Mouse (Mus musculus) testis, postnatal 10 days (tissue): ENCODE measurements at regions not wholly inside any gene's neighbourhood (a gene's known extent, or its start where the extent isn't known, plus 50 kb on each side); places are given as distances from the start of the nearest gene placed in this dataset.

ENCODE experiments used
- DNase-seq: peaks from one replicate; pipeline ENCODE4 v3.0.0; 2021; ENCODE audit warnings: low spot score

DNA sequence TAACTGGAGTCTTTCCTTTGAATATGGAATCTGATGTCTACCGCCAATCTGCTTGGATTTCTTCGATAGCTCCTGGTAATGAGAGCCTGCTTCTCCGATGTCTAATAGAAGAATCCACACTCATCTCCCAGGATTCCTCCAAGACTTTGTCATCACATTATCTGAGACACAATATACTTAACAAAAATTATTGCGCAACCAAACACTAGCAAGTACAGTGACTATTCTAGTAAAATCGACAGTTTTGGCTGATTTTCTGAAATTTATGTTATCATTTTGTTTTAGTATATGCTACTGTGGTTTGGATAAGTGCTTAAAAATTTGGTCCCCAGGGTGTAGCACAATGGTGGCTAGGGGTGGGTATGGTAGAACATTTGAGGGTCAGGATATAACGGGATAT, 266.5 kb downstream of the Gm5447 start:
- no peak for DNase-seq

DNA sequence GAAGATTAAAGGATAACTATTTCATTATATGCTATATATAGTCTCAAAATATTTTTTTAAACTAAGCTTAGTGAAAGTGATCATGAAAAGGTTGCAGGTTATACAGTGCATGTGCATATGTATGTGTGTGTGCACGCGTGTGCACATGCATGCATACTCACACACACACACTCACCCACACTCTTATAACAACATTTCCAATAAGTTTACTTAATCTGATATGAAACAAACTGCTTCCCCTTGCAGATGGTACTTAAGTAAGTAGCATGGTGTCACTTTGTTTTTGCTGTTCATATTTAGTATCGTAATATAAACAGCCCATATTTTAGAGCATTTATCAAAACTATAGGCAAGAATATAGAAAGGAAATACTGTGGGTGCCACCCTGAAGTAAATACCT, 275.0 kb downstream of the Gm5447 start:
- DNase-seq: no peak

GRCm38 (mm10) chr13:31249525-31249924, 275.5 kb downstream of the Gm5447 start:
- DNase-seq: no peak

- DNase-seq: no peak
Measured at GRCm38 (mm10) chr13:31254016-31254415, 280.0 kb downstream of the Gm5447 start.

- DNase-seq: no peak
Measured at GRCm38 (mm10) chr13:31254744-31255143, 280.7 kb downstream of the Gm5447 start.

DNA sequence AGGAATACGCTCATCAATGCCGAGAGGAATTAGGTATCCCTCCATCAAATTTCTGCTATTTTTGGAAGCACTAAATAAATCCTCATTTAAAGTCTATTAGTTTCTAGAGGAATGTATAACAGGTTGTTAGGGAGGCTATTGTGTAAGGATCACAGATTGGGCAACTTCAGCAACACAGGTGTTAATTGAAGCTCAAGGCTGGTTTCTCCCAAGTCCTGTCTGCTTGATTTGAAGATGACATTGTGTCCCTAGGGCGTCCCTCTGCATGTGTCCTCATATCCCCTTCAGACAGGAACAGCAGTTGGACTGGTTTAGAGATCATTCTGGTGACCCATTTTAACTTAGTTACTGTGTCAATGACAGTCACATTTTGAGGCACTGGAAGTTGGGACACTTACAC, 281.5 kb downstream of the Gm5447 start:
- DNase-seq: no peak

DNA sequence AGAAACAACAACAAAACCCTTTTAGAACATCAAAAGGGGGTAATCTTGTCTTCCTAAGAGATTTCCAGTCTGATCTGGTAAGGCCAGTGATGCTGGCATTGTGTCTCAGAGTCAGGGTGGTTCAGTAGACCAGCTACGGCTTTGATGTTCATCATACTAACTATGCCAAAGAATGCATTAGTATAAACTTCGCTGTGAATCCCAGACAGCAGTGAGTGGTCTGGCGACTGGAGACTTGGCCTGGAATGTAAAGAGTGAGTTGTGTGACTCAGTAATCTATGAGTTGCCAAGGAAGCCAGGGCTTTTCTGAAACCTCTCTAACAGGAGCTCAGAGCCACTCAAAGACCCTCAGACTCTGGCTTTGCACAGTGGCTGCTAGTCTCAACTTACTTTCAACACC, 288.1 kb upstream of the Foxq1 start:
- no peak for DNase-seq

DNA sequence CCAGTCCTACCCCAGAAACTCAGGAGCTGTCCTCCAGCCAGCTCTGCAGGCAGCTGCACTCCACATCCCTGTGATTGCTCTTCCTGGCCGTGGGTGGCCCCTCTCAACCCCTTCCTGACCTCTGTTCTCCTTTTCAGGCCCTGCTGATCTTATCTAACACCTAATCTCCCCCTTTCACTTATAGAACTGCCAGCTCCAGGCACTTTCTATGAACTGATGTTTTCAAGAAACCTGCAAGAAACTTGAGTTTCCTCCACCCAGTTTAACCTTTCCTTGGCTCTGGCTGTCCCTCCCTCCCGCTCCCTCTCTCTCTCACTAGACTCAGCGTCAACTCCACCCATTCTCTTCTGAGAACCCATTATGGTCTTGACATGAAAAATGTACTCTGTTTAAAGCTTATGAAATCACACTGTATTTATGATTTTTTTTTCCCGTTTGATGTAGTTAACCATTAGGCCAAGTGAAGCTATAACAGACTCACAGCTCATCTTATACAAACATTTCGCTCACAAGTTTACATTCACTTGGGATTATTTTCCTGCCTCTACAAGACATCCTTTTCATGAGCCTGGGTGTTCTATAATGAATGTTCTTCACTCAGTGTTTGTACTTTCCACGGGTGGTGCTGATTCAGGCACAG, 279.8 kb upstream of the Foxq1 start:
- no peak for DNase-seq

DNA sequence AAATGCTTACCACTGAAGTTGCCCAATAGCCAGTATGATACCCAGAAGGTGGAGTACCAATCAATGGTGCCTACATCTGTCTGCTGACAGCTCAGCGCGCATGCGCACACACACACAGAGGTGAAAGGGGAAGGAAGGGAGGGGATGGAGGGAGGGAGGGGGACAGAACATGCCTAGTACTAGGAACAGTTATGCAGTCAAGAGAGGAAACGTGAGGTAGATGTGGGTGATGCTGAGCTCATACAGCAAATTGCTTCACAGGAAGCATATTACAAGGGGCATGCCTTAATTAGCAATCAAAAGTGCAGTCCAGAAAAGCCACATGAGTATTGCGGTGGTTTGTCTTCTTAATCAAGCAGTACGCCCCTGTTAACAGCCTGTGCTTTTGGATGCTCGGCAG, 265.3 kb upstream of the Foxq1 start:
- no peak for DNase-seq

- no peak for DNase-seq
Measured at GRCm38 (mm10) chr13:31292584-31293387, 263.1 kb upstream of the Foxq1 start.

DNA sequence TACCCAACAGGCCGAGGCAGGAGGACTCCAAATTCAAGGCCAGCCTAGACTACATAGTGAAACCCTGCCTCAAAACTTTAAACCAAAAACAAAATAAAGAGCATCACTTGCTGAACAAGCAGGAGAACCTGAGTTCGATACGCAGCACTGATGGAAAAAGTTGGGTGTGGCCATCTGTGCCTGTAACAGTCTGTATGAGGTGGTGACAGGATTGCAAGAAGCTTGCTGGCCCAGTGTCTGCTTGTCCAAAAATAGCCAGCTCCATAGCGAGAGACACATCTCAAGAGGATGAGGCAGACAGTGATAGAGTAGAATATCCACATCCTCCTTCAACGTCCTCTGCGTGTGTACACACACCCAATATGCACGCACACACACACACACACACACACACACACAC, 261.9 kb upstream of the Foxq1 start:
- DNase-seq: no peak

GRCm38 (mm10) chr13:31303194-31303593, 252.7 kb upstream of the Foxq1 start:
- no peak for DNase-seq

DNA sequence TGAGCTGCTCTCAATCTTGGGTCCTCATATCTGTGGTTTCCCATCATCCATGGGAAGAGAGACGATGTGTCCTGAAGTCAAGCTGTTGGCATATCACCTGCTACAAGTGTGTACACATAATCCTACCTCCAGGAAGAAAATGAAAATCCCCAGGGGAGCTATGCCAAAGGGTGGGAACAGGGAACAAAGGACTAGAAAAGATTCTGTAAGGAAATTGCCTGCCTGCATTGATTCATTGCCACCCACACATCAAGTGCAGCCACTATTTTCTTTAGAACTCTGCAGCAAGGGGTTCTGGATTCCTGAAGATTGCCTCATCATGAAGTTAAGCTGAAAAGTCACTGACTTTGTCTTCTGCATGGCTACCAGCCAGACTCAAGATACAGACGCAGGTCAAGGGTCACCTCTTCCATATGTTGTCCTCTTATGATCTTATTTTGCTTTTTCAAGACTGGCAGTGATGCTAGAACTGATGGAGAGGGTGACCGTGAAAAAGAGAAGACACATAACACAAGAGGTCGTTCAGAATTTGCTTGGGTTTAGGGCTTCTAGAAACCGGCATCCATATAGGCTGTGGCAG, 251.6 kb upstream of the Foxq1 start:
- no peak for DNase-seq

DNA sequence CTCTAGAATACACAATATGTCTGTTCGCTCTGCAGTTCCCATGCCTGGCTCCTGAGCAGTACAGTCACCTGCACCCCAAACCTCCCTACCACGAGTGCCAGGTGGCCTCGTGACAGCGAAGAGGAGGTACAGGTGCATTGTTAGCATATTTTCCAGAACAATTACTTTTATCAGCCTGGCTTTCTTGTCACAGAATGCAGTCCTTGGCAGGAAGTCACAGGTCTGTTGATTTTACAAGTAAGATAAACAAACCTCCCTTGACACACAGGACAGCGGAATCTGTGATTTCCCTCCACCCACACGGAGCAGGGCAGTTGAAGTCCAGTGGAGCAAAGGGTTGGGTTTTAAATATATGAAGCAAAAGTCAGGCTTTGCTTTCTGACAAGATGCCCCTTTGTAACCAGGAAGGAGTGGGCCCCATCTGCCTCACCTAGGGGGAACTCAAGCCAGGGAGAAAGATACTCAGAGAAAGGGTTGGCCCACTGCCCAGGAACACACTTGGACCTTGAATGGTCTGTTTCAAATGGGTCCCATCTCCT, 246.8 kb upstream of the Foxq1 start:
- peak; percentile 49 for DNase-seq

GRCm38 (mm10) chr13:31312772-31313171, 243.2 kb upstream of the Foxq1 start:
- DNase-seq: no peak

- DNase-seq: no peak
Measured at GRCm38 (mm10) chr13:31313821-31314220, 242.1 kb upstream of the Foxq1 start.

DNA sequence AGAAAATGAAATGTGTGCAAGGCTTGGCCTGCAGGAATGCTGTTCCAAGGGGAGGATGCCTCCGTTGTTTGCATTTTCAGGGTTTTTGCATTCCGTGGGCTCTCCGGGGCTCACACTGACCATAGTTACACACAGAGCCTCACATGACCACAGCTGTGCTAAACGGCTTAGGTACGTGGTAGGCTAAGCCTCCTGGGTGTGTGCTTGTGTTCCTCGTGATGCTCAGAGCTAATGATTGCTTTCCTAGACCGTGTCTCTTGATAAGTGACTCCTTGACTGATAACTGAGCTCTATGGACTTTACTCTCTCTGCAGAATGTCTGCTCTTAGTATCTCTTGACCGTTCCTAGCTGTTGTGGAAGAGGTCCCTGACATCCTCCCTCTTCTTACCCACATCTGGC, 238.9 kb upstream of the Foxq1 start:
- DNase-seq: no peak

GRCm38 (mm10) chr13:31318008-31318407, 237.9 kb upstream of the Foxq1 start:
- DNase-seq: no peak

DNA sequence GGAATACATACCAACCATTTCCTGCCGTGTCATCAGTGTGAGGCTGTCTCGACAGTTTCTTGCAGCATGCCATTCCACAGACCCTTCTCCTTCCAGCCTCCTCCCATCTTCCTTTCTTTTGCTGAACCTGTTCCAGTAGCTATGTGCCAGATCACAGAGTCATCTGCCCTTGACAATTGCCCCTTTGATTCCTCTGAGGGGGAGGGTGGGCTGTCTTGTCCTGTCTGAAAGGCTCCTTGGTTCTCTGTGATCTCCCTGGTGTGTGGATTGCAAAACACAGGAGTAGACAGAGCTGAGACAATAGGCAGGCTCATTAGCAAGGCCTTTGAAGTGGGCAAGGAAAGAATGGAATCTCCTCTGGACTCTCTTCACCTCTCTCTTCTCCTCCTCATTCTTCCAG, 234.5 kb upstream of the Foxq1 start:
- no peak for DNase-seq

DNA sequence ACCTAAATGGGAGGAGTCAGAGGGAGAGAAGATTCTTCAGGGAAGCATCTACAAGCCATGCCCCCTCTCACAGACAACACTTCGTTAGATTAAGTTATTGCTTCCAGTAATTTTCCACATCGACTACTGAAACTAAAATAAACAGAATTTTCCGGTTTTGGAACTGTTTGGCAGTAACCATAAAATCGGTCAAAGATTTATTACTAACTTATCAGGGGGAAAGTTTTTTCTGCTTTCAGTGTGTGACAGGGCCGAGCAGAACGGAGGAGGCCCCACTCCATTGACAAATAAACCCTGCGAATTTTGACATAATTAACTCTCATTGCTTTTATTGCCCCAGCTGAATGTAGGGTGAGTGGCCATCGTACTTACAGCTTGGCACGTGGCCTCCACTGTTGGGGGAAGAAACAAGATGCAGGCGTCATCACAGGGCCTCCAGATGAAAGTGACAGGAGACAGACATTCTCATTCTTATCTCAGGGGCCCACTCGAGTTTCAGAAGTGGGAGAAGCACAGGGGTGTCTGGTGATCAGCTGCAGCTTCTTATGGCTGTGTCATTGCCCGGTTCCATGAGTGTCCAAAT, 229.6 kb upstream of the Foxq1 start:
- no peak for DNase-seq

- peak; percentile 49 for DNase-seq
Measured at GRCm38 (mm10) chr13:31327511-31327951, 228.4 kb upstream of the Foxq1 start.

DNA sequence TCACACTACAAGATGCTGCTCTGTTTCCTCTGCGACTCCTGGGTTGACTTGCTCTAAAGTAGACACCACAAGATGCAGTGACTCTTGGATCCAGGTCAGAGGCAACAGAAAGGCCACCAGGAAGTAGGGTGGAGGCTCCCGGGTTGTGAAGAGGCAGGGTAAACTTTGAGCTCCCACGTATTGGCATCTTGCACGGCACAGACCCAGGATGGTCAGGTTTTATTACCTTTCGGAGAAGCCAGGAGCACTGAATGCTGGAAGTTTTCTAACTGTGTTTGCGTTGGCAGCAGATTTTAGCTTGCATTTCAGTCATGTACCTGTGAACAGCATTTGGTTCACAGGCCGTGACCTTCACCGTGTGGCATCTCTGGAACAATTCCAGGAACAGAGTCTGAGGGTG, 227.2 kb upstream of the Foxq1 start:
- DNase-seq: no peak

DNA sequence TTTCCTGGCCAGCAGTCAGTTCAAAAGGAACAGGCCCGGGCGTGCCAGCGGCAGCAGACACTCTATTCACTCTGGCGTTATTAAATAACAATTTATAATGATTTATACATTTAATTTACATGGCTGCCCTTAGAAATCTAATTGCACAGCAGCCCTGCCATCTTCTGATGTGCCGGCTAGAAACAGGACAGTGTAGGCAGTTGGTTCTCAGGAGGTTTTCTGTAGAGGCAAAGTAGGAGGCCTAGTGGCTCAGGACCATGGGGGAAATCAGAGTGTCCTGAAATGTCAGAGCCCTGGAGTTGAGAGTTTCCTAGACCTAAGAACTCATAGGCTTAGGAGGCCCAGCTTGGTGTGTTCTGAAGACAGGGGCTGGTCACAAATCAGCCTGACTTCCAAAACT, 225.2 kb upstream of the Foxq1 start:
- no peak for DNase-seq
